23 mouse cellular contexts compared by ENCODE assay signal in genomic region chr12:26416636-26417295, GRCm38 (mm10). TPM values are rescaled to one million over a fixed set of nuclear protein-coding genes. Genes with fewer than 3 reads are reported as not detected.
DNase-seq lines count a peak whose midpoint lies in the region; ATAC-seq and TF ChIP-seq lines count a peak whose summit lies in the region.
"Had no signal": no experiment of that assay in that cellular context is flagged by ENCODE, and none has a peak within 500 bp of the region (broad histone marks: within the 10 kb centered on the region; RNA-seq: fewer than 3 reads in every experiment).

No protein-coding gene starts in this region.

- no peak overlapping the region for H3K4me2 ChIP-seq in lung, postnatal 0 days (replicated peaks; ENCODE audit: low read depth, low read length)
- H3K4me2 ChIP-seq: embryonic facial prominence, embryonic 15.5 days; heart, embryonic 13.5 days; hindbrain, embryonic 15.5 days had no signal

- no peak for TF ChIP-seq CTCF in lung, postnatal 0 days (IDR thresholded peaks at IDR 0.05)

- no peaks in the 10 kb centered on the region for H3K36me3 ChIP-seq in lung, postnatal 0 days (ENCODE audit: insufficient read depth, low read length)
- H3K36me3 ChIP-seq: embryonic facial prominence, embryonic 15.5 days; G1E; heart, embryonic 13.5 days; hindbrain, embryonic 15.5 days had no signal

- H3K27ac ChIP-seq in lung, postnatal 0 days (ENCODE audit: low read length), result no peak overlapping the region
- H3K27ac ChIP-seq: embryonic facial prominence, embryonic 15.5 days; forebrain, embryonic 10.5 days; gastrocnemius, adult 2 months; heart, embryonic 13.5 days; hindbrain, embryonic 15.5 days had no signal

- H3K9me3 ChIP-seq in lung, postnatal 0 days (ENCODE audit: low read length), result no peaks in the 10 kb centered on the region
- H3K9me3 ChIP-seq: embryonic facial prominence, embryonic 15.5 days; forebrain, embryonic 10.5 days; heart, embryonic 13.5 days; hindbrain, embryonic 15.5 days had no signal

- DNase-seq in adrenal gland, adult 2 months, result peak; percentile 72
- no peak for DNase-seq in adrenal gland, adult 8-10 months
- DNase-seq in cerebellum, adult 9-11 months, result peak; percentile 16
- DNase-seq in cerebellum, adult 11 months, result no peak
- DNase-seq in ovary, adult 18-20 months (ENCODE audit: low spot score), result peak; percentile 62
- no peak for DNase-seq in ovary, postnatal 36 days (ENCODE audit: low spot score)
- no peak for DNase-seq in embryo, embryonic 9.5 days (ENCODE audit: extremely low spot score)
- DNase-seq in lung, postnatal 0 days (ENCODE audit: low spot score), result no peak
- DNase-seq: B cell, adult 2 months; cerebellum, adult 9-10 months; cerebellum, postnatal 36 days; gastrocnemius, adult 2 months; gastrocnemius, postnatal 25 days; heart, postnatal 36 days had no signal

- no peak for TF ChIP-seq EP300 in lung, postnatal 0 days (IDR thresholded peaks at IDR 0.05)

- H3K9ac ChIP-seq in lung, postnatal 0 days (replicated peaks; ENCODE audit: low read depth), result no peak overlapping the region
- H3K9ac ChIP-seq: embryonic facial prominence, embryonic 15.5 days; heart, embryonic 13.5 days; hindbrain, embryonic 15.5 days had no signal

- no peaks in the 10 kb centered on the region for H3K27me3 ChIP-seq in lung, postnatal 0 days (replicated peaks; ENCODE audit: insufficient read depth, low read length)
- H3K27me3 ChIP-seq: embryonic facial prominence, embryonic 15.5 days; hindbrain, embryonic 15.5 days had no signal

- H3K4me3 ChIP-seq in lung, postnatal 0 days (ENCODE audit: low read depth, low read length), result no peak overlapping the region
- H3K4me3 ChIP-seq: embryonic facial prominence, embryonic 15.5 days; erythroblast, embryonic 14.5 days; forebrain, embryonic 10.5 days; gastrocnemius, adult 2 months; heart, embryonic 13.5 days; hindbrain, embryonic 15.5 days had no signal

- peaks cover 20% of the 10 kb centered on the region; the same call in 1 of the 2 replicates for H3K4me1 ChIP-seq in lung, postnatal 0 days (ENCODE audit: insufficient read depth, low read depth, low read length)

- WGBS in lung, postnatal 0 days, result 75% methylated on average over 7 of the region's 7 CpGs

- ATAC-seq in lung, postnatal 0 days, result no peak
- ATAC-seq: CD4-positive, CD25-positive, alpha-beta regulatory T cell, adult 4 months; forebrain, embryonic 14.5 days had no signal

RNA-seq across cellular contexts. Expression of gene Rnf144a, which starts 1.7 kb away (rescaled TPM):
- total RNA-seq in adrenal gland, adult 2 months (2021), result 10 to 100 TPM; 21.2 to 22.1 TPM
- polyA plus RNA-seq in adrenal gland, adult 2 months (2012; rRNA removed), result 7.9 and 10.5 TPM in 2 replicates
- total RNA-seq in adrenal gland, adult 8-10 months (2022), result 10 to 100 TPM; 15.8 to 21.4 (median 20.1) TPM
- polyA plus RNA-seq in lung, postnatal 0 days (2015; fragmentation: Nextera tagmentation; extraction: Ambion mirVana), result 69.6 and 73.7 TPM in 2 replicates
- polyA plus RNA-seq: erythroblast, embryonic 14.5 days; G1E had no signal

RNA-seq across cellular contexts. Expression of gene Rsad2, which starts 39.5 kb away (rescaled TPM):
- total RNA-seq in adrenal gland, adult 2 months (2021), result 10 to 100 TPM in 1 of 2 experiments, 1 to 10 TPM in 1; 7.6 to 23.4 TPM
- polyA plus RNA-seq in adrenal gland, adult 2 months (2012; rRNA removed), result 5.1 and 7.0 TPM in 2 replicates
- 10 to 100 TPM; 13.1 to 26.6 (median 17.2) TPM for total RNA-seq in adrenal gland, adult 8-10 months (2022)
- 11.5 and 13.3 TPM in 2 replicates for polyA plus RNA-seq in lung, postnatal 0 days (2015; fragmentation: Nextera tagmentation; extraction: Ambion mirVana)
- total RNA-seq: granulocyte monocyte progenitor cell, adult 5-6 weeks had no signal
- polyA plus RNA-seq: G1E had no signal

RNA-seq across cellular contexts. Expression of gene Cmpk2, which starts 52.2 kb away (rescaled TPM):
- total RNA-seq in adrenal gland, adult 2 months (2021), result 10 to 100 TPM; 11.1 to 19.5 TPM
- polyA plus RNA-seq in adrenal gland, adult 2 months (2012; rRNA removed), result 19.3 and 20.4 TPM in 2 replicates
- 10 to 100 TPM in 3 of 4 experiments, 1 to 10 TPM in 1; 9.1 to 26.0 (median 18.5) TPM for total RNA-seq in adrenal gland, adult 8-10 months (2022)
- 9.8 and 9.9 TPM in 2 replicates for polyA plus RNA-seq in lung, postnatal 0 days (2015; fragmentation: Nextera tagmentation; extraction: Ambion mirVana)
- polyA plus RNA-seq: G1E had no signal

Comparison
In these comparisons a context has a peak if more than half of its experiments do, and no peak if none do; other contexts are left out.
1. DNase-seq: peak in adrenal gland, adult 2 months (single experiment), cerebellum, adult 9-11 months (single experiment) and ovary, adult 18-20 months (single experiment); none in adrenal gland, adult 8-10 months (single experiment), cerebellum, adult 11 months (single experiment), ovary, postnatal 36 days (single experiment), embryo, embryonic 9.5 days (single experiment) and lung, postnatal 0 days (single experiment).